Mouse (Mus musculus): ENCODE results near the gene Fkbp15.

DNA sequence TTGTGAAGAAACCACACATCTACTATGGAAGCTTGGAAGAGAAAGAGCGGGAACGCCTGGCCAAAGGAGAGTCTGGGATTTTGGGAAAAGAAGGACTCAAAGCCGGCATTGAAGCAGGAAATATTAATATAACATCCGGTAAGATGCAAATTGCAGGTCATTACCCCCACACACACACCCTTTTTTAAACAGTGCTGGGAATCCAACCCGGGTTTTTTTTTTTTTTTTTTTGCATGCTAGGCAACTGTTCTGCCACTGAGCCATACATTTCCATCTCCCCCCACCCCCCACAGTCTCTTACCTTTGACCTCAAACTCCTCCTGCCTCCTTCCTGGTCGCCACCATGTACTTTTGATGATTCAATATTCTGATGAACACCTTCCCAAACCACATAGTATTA is 49.3 kb upstream of the Fkbp15 start:
- no peak for TF ChIP-seq CTCF (IDR thresholded peaks at IDR 0.05)
- TF ChIP-seq EP300 (IDR thresholded peaks at IDR 0.05) = no peak

Measured in lung, postnatal 0 days (tissue).